Comparison of ENCODE assay signal across 9 mouse cellular contexts in the genomic region with DNA sequence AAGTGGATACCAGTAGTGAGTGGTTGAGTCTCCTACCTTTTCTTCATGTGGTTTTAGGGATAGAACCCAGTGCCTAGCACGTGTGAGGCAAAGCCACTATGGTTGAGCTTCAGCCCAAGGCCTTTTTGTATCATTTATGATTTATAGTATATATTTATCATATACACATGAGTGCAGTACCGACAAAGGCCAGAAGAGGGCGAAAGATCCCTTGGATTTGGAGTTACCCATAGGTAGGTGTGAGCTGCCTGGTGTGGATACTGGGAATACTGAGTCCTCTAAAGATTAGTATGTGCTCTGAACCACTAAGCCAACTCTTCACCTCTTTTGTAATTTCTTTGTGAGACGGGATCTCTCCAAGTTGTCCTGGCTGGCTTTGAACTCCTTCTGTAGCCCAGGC.
DNase-seq lines count a peak whose midpoint lies in the region; TF ChIP-seq lines count a peak whose summit lies in the region.
"Had no signal": no experiment of that assay in that cellular context is flagged by ENCODE, and none has a peak within 500 bp of the region (broad histone marks: within the 10 kb centered on the region; RNA-seq: fewer than 3 reads in every experiment).

No protein-coding gene starts in this region.

- no peak for TF ChIP-seq POLR2A in testis, adult 2 months (IDR thresholded peaks at IDR 0.05; ENCODE audit: control insufficient read depth, low read depth, low read length)

- DNase-seq in cerebellum, postnatal 10 days, result peak; percentile 71 to 79
- DNase-seq in cerebellum, adult 9-11 months, result no peak
- no peak for DNase-seq in left cerebral cortex, adult 2 months (ENCODE audit: extremely low spot score in 1 of 2, low spot score in 2 of 2)
- no peak for DNase-seq in left cerebral cortex, postnatal 36 days (ENCODE audit: low spot score in 2 of 2)
- DNase-seq in Muller cell, postnatal 12 days (ENCODE audit: inconsistent ontology term), result peak; percentile 3
- DNase-seq in kidney, postnatal 14 days, result peak; percentile 7
- no peak for DNase-seq in adrenal gland, adult 2 months

- H3K27ac ChIP-seq in left cerebral cortex, adult 2 months, result no peak overlapping the region
- no peak overlapping the region for H3K27ac ChIP-seq in testis, adult 2 months (ENCODE audit: control insufficient read depth, insufficient read depth, low read depth, low read length)

- no peak overlapping the region for H3K4me3 ChIP-seq in left cerebral cortex, adult 2 months
- no peak overlapping the region for H3K4me3 ChIP-seq in testis, adult 2 months (ENCODE audit: control insufficient read depth, low read depth, low read length)
- H3K4me3 ChIP-seq: megakaryocyte, embryonic 14.5 days had no signal

- H3K36me3 ChIP-seq in testis, adult 2 months (ENCODE audit: control insufficient read depth, insufficient read depth, low read length), result no peaks in the 10 kb centered on the region

- no peaks in the 10 kb centered on the region for H3K27me3 ChIP-seq in testis, adult 2 months (ENCODE audit: control insufficient read depth, insufficient read depth, low read length)
- H3K27me3 ChIP-seq: megakaryocyte, embryonic 14.5 days had no signal

- intact Hi-C loops in left cerebral cortex, adult 2 months (cut with DNase I), result no loop called here
- intact Hi-C loops in left cerebral cortex, postnatal 36 days (cut with DNase I), result no loop called here

- H3K4me1 ChIP-seq in testis, adult 2 months (ENCODE audit: control insufficient read depth, insufficient read depth, low read length), result no peaks in the 10 kb centered on the region
- H3K4me1 ChIP-seq: megakaryocyte, embryonic 14.5 days had no signal

- peak; percentile 54 for TF ChIP-seq CTCF in left cerebral cortex, adult 2 months (IDR thresholded peaks at IDR 0.05)
- TF ChIP-seq CTCF in testis, adult 2 months (IDR thresholded peaks at IDR 0.05; ENCODE audit: control insufficient read depth, insufficient read depth, insufficient replicate concordance, low read depth, low read length), result peak; percentile 43; the same call in 1 of the 2 replicates

Comparison
In these comparisons a context has a peak if more than half of its experiments do, and no peak if none do; other contexts are left out.
1. DNase-seq: peak in cerebellum, postnatal 10 days (2 of 2), Muller cell, postnatal 12 days (single experiment) and kidney, postnatal 14 days (single experiment); none in cerebellum, adult 9-11 months (single experiment), left cerebral cortex, adult 2 months (0 of 2), left cerebral cortex, postnatal 36 days (0 of 2) and adrenal gland, adult 2 months (single experiment).